Mouse (Mus musculus) lung, postnatal 36 days (tissue): ENCODE measurements around the gene AA792892.
"Not testable (repeated sequence)": the region's sequence is repeated elsewhere in the genome, so short reads cannot be mapped to it uniquely, and the experiment has no call there.

Experiments used
- DNase-seq: peaks from one replicate; pipeline ENCODE4 v3.0.0; 2022; ENCODE audit warnings: mixed read lengths

AA792892 gene

GRCm38 (mm10) chr5:94339449-94339848, at the start of gene AA792892:
AA792892 (plus strand) TSS chr5:94339749.
- not testable (repeated sequence) for DNase-seq

GRCm38 (mm10) chr5:94306696-94307095, 32.9 kb upstream of the AA792892 start, which contains the start of gene A430089I19Rik:
A430089I19Rik (minus strand) TSS chr5:94306796.
- not testable (repeated sequence) for DNase-seq

- DNase-seq: not testable (repeated sequence)
These were observed 25.4 kb upstream of the AA792892 start, which contains the start of gene Gm6502 for GRCm38 (mm10) chr5:94314135-94314534. Gm6502 (plus strand) TSS chr5:94314435.
